Mouse (Mus musculus): ENCODE data around the gene Tapt1. TPM values are rescaled to one million over a fixed set of nuclear protein-coding genes. Genes with fewer than 3 reads are reported as not detected.
"Not testable (repeated sequence)": the region's sequence is repeated elsewhere in the genome, so short reads cannot be mapped to it uniquely, and the experiment has no call there.

The Tapt1 gene
- polyA plus RNA-seq, 1 experiment: 22.5 TPM

DNA sequence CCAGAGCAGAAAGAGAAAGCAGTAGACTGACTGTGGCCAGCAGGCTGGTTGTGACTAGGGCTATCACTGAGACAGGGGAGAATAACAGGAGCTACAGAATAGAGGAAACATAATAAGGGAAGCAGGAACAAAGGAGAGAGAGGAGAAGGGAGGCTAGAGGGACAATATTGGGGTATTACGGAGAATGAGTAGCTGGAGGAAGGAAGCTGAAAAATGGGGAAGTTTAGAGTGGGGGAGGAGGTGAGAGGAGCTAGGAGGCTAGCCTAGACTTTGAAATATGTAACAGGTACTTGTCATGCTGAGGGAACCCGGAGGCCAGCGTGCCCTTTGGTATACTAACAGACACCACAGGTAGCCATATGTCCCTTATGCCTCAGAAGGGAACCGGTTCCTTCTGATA is 98.9 kb downstream of the Tapt1 start:
- no peak overlapping the region for H3K4me3 ChIP-seq (ENCODE audit: low read depth, low read length)
- no peak for TF ChIP-seq EP300 (IDR thresholded peaks at IDR 0.05; ENCODE audit: insufficient read depth, low read depth, low read length)
- no peak for TF ChIP-seq CTCF (IDR thresholded peaks at IDR 0.05; ENCODE audit: low read depth, low read length)
- no peak for TF ChIP-seq POLR2A (IDR thresholded peaks at IDR 0.05; ENCODE audit: insufficient read depth, low read length)
- H3K36me3 ChIP-seq (ENCODE audit: control insufficient read depth, insufficient read depth, low read length, poor library complexity, severe bottlenecking): no peaks in the 10 kb centered on the region
- H3K27ac ChIP-seq (ENCODE audit: insufficient read depth, low read length): no peak overlapping the region
- no peaks in the 10 kb centered on the region for H3K4me1 ChIP-seq (ENCODE audit: control insufficient read depth, insufficient read depth, low read length)
- H3K9ac ChIP-seq (ENCODE audit: low read depth, poor library complexity, severe bottlenecking): no peak overlapping the region
- no peaks in the 10 kb centered on the region for H3K27me3 ChIP-seq (ENCODE audit: control insufficient read depth, insufficient read depth, low read length, poor library complexity, severe bottlenecking)
- H3K9me3 ChIP-seq (replicated peaks; ENCODE audit: control insufficient read depth, insufficient read depth, low read length, poor library complexity, severe bottlenecking): no peaks in the 10 kb centered on the region; the same call in 1 of the 2 replicates

DNA sequence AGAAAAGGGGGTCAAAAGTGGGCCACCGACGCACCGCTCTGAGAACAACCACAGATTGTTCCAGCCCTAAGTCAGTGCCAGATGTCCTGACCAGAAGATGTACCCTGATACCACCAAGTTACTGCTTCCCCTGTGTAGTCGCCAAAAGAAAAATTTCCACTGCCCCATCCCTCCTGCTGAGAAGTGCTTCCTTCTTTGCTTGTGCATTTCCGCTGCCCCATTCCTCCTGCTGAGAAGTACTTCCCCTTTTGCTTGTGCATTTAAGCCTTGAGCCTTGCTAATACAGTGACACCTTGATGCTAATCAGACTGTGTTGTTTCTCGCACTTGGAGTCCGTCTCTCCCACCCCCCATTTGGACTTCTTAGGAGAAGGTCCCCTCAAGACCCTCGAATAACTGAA is 99.9 kb downstream of the Tapt1 start:
- H3K36me3 ChIP-seq (ENCODE audit: control insufficient read depth, insufficient read depth, low read length, poor library complexity, severe bottlenecking); H3K9ac ChIP-seq (ENCODE audit: low read depth, poor library complexity, severe bottlenecking); H3K4me1 ChIP-seq (ENCODE audit: control insufficient read depth, insufficient read depth, low read length); H3K27me3 ChIP-seq (ENCODE audit: control insufficient read depth, insufficient read depth, low read length, poor library complexity, severe bottlenecking); H3K4me3 ChIP-seq (ENCODE audit: low read depth, low read length); H3K9me3 ChIP-seq (replicated peaks; ENCODE audit: control insufficient read depth, insufficient read depth, low read length, poor library complexity, severe bottlenecking); H3K27ac ChIP-seq (ENCODE audit: insufficient read depth, low read length): not testable (repeated sequence)

Other genes with a start within 250 kb of the Tapt1 start
- 34.8 and 36.9 TPM in 2 replicates for gene Fgfbp1, start 244.8 kb downstream of the Tapt1 start, polyA plus RNA-seq (2011; ENCODE audit: insufficient read depth, insufficient read length, low read depth, missing spikeins)
- gene Prom1, start 124.6 kb downstream of the Tapt1 start, polyA plus RNA-seq (2011; ENCODE audit: insufficient read depth, insufficient read length, low read depth, missing spikeins): 33.6 and 44.5 TPM in 2 replicates